Mouse (Mus musculus): Measurements from ENCODE around the gene Cavin3. TPM values are rescaled to one million over a fixed set of nuclear protein-coding genes. Genes with fewer than 3 reads are reported as not detected.

Cavin3 gene
- polyA plus RNA-seq, 1 experiment from 2014 or later, result 4.5 TPM

DNA sequence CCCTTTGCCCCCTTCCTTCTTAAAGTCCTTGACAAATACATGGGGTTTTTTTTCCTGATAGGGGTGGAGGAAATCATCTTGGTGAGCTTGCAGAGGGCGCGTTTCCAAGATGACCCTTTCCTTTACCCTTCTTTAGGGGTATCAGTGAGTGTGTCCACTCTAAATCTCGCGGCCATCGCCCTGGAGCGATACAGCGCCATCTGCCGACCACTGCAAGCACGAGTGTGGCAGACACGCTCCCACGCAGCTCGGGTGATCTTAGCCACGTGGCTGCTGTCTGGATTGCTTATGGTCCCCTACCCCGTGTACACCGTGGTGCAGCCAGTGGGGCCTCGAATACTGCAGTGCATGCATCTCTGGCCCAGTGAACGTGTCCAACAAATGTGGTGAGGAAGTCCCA is 48.2 kb downstream of the Cavin3 start:
- Histone ChIP-seq H3K9me3 (ENCODE audit: low read length) (no peaks in the 10 kb centered on the region), H3K27ac (ENCODE audit: low read depth) (no peak overlapping the region), H3K9ac (replicated peaks) (no peak overlapping the region), H3K4me3 (ENCODE audit: low read depth, low read length) (no peak overlapping the region), H3K27me3 (ENCODE audit: insufficient read depth, low read length) (no peaks in the 10 kb centered on the region), H3K36me3 (replicated peaks; ENCODE audit: insufficient read depth, low read length) (no peaks in the 10 kb centered on the region), H3K4me1 (ENCODE audit: insufficient read depth) (no peaks in the 10 kb centered on the region), H3K4me2 (ENCODE audit: low read depth, low read length) (no peak overlapping the region)
- TF ChIP-seq CTCF (IDR thresholded peaks at IDR 0.05; ENCODE audit: low read depth) (no peak), EP300 (IDR thresholded peaks at IDR 0.05; ENCODE audit: low read depth) (no peak)
- WGBS (ENCODE audit: insufficient replicate concordance), result 76% methylated on average over 17 of the region's 17 CpGs
- ATAC-seq, result no peak
- DNase-seq, result no peak

DNA sequence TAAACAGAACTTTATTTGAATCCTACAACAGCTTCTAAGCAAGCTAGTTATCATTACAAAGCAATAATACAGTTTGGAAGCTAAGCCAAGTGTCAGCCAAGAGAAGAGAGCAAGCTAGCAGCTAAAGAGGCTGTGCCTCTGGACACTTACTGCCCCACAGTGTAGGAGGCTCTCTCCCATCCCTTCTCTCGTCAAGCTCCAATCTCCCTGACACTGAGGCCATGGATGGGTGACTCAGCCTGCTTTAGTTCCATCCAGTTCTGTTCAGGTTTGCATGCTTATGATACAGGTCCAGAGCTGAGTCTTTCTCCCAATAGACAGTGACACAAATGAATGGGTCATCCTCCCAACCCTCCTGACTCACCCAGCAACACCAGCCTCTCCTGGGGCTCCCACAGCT is 50.0 kb downstream of the Cavin3 start:
- 43% methylated on average over 1 of the region's 1 CpGs for WGBS (ENCODE audit: insufficient replicate concordance)
- Histone ChIP-seq H3K27ac (ENCODE audit: low read depth) (no peak overlapping the region), H3K9ac (replicated peaks) (no peak overlapping the region), H3K36me3 (replicated peaks; ENCODE audit: insufficient read depth, low read length) (no peaks in the 10 kb centered on the region), H3K4me2 (ENCODE audit: low read depth, low read length) (no peak overlapping the region), H3K27me3 (ENCODE audit: insufficient read depth, low read length) (peaks cover 2% of the 10 kb centered on the region; the same call in 1 of the 2 replicates), H3K4me1 (ENCODE audit: insufficient read depth) (no peaks in the 10 kb centered on the region), H3K9me3 (ENCODE audit: low read length) (no peaks in the 10 kb centered on the region), H3K4me3 (ENCODE audit: low read depth, low read length) (no peak overlapping the region)
- no peak for ATAC-seq
- no peak for DNase-seq
- TF ChIP-seq CTCF (IDR thresholded peaks at IDR 0.05; ENCODE audit: low read depth) (no peak), EP300 (IDR thresholded peaks at IDR 0.05; ENCODE audit: low read depth) (no peak)

Other genes with a start within 250 kb of the Cavin3 start
- gene Olfr688, start 194.2 kb downstream of the Cavin3 start, polyA plus RNA-seq (2015; fragmentation: Nextera tagmentation; extraction: Ambion mirVana), result not detected in 2 replicates
- not detected in 2 replicates for gene Olfr689, start 171.1 kb downstream of the Cavin3 start, polyA plus RNA-seq (2015; fragmentation: Nextera tagmentation; extraction: Ambion mirVana)
- not detected in 2 replicates for gene Olfr690, start 148.2 kb downstream of the Cavin3 start, polyA plus RNA-seq (2015; fragmentation: Nextera tagmentation; extraction: Ambion mirVana)
- gene Olfr691, start 140.0 kb downstream of the Cavin3 start, polyA plus RNA-seq (2015; fragmentation: Nextera tagmentation; extraction: Ambion mirVana), result not detected in 2 replicates
- not detected in 2 replicates for gene Olfr692, start 114.1 kb downstream of the Cavin3 start, polyA plus RNA-seq (2015; fragmentation: Nextera tagmentation; extraction: Ambion mirVana)
- gene Gm5901, start 107.3 kb downstream of the Cavin3 start, polyA plus RNA-seq (2015; fragmentation: Nextera tagmentation; extraction: Ambion mirVana), result not detected in 2 replicates
- 10.3 and 11.1 TPM in 2 replicates for gene Fam160a2, start 82.2 kb downstream of the Cavin3 start, polyA plus RNA-seq (2015; fragmentation: Nextera tagmentation; extraction: Ambion mirVana)
- gene Cnga4, start 77.7 kb downstream of the Cavin3 start, polyA plus RNA-seq (2015; fragmentation: Nextera tagmentation; extraction: Ambion mirVana), result not detected in 2 replicates
- not detected in 2 replicates for gene Cckbr, start 56.6 kb downstream of the Cavin3 start, polyA plus RNA-seq (2015; fragmentation: Nextera tagmentation; extraction: Ambion mirVana)
- 21.6 and 24.0 TPM in 2 replicates for gene Smpd1, start 72.1 kb upstream of the Cavin3 start, polyA plus RNA-seq (2015; fragmentation: Nextera tagmentation; extraction: Ambion mirVana)
- 0.92 and 0.94 TPM in 2 replicates for gene Apbb1, start 99.4 kb upstream of the Cavin3 start, polyA plus RNA-seq (2015; fragmentation: Nextera tagmentation; extraction: Ambion mirVana)
- gene Hpx, start 117.8 kb upstream of the Cavin3 start, polyA plus RNA-seq (2015; fragmentation: Nextera tagmentation; extraction: Ambion mirVana), result 2,004 and 2,190 TPM in 2 replicates
- 3.0 and 4.0 TPM in 2 replicates for gene Trim3, start 151.3 kb upstream of the Cavin3 start, polyA plus RNA-seq (2015; fragmentation: Nextera tagmentation; extraction: Ambion mirVana)
- 117 and 121 TPM in 2 replicates for gene Timm10b, start 157.8 kb upstream of the Cavin3 start, polyA plus RNA-seq (2015; fragmentation: Nextera tagmentation; extraction: Ambion mirVana)
- gene Arfip2, start 158.1 kb upstream of the Cavin3 start, polyA plus RNA-seq (2015; fragmentation: Nextera tagmentation; extraction: Ambion mirVana), result 7.4 and 9.4 TPM in 2 replicates
- 44.4 and 45.8 TPM in 2 replicates for gene Gm45799, start 158.3 kb upstream of the Cavin3 start, polyA plus RNA-seq (2015; fragmentation: Nextera tagmentation; extraction: Ambion mirVana)
- gene Dnhd1, start 168.5 kb upstream of the Cavin3 start, polyA plus RNA-seq (2015; fragmentation: Nextera tagmentation; extraction: Ambion mirVana), result 0.19 and 0.22 TPM in 2 replicates